Mouse (Mus musculus) hematopoietic stem cell, adult 5-6 weeks (primary cell): ENCODE results near the gene Snph. TPM values are rescaled to one million over a fixed set of nuclear protein-coding genes. Genes with fewer than 3 reads are reported as not detected.
A peak's percentile ranks its signal among the peaks of the same experiment; 100 is the strongest.

ENCODE experiments used
- ATAC-seq, 2 experiments: fragments of 125-278 bp in 1 of 2; replicated peaks in 1 of 2; 2 replicates each; pipeline ENCODE4 v1.8.0; 2016 to 2017; ENCODE audit warnings: inconsistent platforms in 2 of 2, mild to moderate bottlenecking in 2 of 2, moderate number of reproducible peaks in 2 of 2, low read depth in 1 of 2, moderate TSS enrichment in 1 of 2; ENCODE audit not compliant: low FRiP score in 2 of 2, poor library complexity in 2 of 2, severe bottlenecking in 2 of 2, insufficient read depth in 1 of 2, low TSS enrichment in 1 of 2
- total RNA-seq: library from RNA; stranded (forward); fragments of 172-1452, 232-1000 nt; gene quantifications from 2 replicates; pipeline ENCODE4 v1.2.3, GENCODE M21; 2017

Snph gene
- total RNA-seq, 1 experiment from 2014 or later, result not detected

- ATAC-seq, result no peak
Measured at GRCm38 (mm10) chr2:151566856-151567255, 65.5 kb downstream of the Snph start.

DNA sequence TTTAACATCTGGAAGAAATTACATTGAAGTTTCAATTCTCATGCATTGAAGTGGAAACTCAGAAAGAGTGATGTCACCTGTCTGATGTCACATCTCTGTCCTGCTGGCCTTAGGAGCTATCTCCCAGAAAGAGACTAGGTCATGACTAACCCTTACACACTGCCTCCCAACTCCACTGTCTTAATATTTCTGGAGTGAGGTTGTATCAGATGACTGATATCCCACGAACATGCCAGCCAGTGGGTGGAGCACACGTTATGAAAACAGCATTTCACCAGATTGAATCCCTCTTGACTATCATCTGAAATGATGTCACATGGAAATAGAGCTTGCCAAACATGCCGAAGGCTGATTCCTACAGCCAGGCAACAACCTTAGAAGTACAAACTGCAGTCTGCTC lies 67.4 kb downstream of the Snph start:
- ATAC-seq, result no peak

- ATAC-seq, result no peak
Measured at GRCm38 (mm10) chr2:151564006-151564405, 68.4 kb downstream of the Snph start.

DNA sequence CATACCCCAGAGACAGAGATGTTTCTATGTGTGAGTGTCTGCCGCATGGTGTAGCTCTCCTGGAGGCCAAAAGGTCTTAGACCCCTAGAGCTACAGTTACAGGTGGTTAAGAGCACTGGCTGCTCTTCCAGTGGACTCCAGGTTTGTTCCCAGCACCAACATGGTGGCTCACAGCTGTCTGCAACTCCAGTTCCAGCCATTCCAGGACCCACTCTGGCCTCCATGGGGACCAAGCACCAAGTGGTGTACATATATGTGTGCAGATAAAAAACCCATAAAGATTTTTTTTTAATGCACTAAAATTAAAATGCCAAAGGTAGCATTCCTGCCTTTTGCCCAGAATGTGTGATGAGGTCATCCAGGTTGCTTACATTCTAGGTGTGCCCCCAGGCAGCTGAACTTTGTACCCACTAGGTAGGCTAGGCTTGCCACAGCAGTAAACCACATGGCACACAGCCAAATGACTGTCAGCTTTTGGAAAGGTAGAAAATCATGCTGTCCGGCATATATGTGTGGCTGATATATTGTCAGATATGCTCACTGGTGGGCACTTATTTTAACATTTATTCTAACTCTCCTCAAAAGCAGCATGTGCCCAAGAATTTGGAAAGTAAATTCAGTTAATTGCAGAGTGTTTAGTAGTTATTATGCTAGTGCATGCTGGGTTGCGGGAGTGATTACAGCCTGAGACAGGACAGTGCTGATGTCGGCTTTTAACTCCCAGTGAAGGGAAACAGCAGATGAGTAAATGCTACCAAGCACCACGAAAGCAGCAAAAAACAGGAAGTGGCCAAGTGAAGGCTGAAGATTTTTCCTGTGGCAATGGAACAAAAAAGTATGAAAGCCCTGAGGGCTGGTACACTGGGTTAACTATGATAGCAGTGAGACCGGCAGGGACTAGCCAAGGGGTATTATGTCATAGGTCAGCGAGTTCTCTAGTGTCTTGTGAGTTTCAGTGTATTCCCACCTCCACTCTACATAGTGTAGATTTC lies 69.2 kb downstream of the Snph start:
- ATAC-seq, result peak; percentile 72 to 74

DNA sequence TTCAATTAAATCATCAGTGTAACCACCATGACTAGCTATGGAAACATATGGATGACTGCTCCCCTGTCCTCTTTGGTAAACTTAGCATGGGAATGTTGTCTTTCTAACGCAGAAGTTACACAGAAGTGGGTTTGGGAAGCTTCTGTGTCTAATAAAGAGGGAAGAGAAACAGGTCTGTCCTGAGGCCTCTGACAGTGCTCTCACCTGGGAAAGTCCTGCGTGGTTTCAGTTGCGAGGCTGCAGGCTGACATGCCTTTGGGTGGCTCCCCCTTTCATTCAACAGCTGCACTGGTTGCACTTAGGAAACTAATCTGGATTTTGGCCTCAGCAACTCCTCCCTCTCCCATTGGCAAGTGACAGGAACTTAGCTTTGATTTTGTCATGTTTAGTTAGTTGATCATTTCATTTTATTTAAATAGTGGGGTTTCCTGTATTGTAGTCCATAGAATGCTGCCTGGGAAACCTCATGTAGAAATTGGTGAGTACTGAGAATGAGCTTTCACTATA lies 82.7 kb downstream of the Snph start:
- ATAC-seq, result no peak

DNA sequence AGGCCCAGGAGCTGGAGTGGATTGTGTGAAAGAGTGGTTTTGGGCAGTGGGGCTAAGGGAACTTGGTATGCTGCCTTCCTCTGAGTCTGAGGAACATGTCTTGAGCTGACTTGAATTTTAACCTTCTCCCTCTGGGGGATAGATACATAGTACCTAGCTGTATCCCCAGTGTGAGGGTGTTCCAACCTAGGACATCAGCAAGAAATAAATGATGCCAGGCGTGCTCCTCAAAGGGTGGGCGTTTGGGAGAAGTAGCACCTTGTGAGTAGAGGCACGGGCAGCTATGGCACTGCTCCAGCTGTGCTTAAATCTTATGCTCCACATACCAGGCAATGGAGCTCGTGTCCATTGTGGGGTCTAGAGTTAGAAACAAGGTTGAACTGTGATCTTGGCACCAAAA lies 85.8 kb downstream of the Snph start:
- no peak for ATAC-seq

GRCm38 (mm10) chr2:151544673-151545072 lies 87.7 kb downstream of the Snph start:
- no peak for ATAC-seq

GRCm38 (mm10) chr2:151543063-151543895 lies 89.1 kb downstream of the Snph start:
- ATAC-seq, result no peak; a peak in 1 of 4 replicates

GRCm38 (mm10) chr2:151542323-151543062 lies 89.9 kb downstream of the Snph start, which contains the start of gene Fkbp1a:
Fkbp1a (plus strand) TSS chr2:151542483.
- ATAC-seq, result peak; percentile 86 to 89

Other genes starting within 250 kb of the Snph start
- gene 4921509C19Rik, start 156.4 kb downstream of the Snph start, total RNA-seq, result not detected in 2 replicates
- gene Nsfl1c, start 138.4 kb downstream of the Snph start, total RNA-seq, result 133 and 152 TPM in 2 replicates
- 33.6 and 41.1 TPM in 2 replicates for gene Fkbp1a, start 90.1 kb downstream of the Snph start, total RNA-seq
- gene Sdcbp2, start 60.0 kb downstream of the Snph start, total RNA-seq, result 0.63 TPM in 1 of 2 replicates, not detected in the other
- not detected in 2 replicates for gene Rad21l, start 35.9 kb upstream of the Snph start, total RNA-seq
- gene Tmem74b, start 69.4 kb upstream of the Snph start, total RNA-seq, result not detected in 2 replicates
- 15.6 and 16.4 TPM in 2 replicates for gene Psmf1, start 111.6 kb upstream of the Snph start, total RNA-seq
- gene Rspo4, start 210.3 kb upstream of the Snph start, total RNA-seq, result not detected in 2 replicates